ENCODE assay signal across 8 mouse cellular contexts in genomic region chr2:169635428-169635827, GRCm38 (mm10). TPM values are rescaled to one million over a fixed set of nuclear protein-coding genes. Genes with fewer than 3 reads are reported as not detected.
DNase-seq lines count a peak whose midpoint lies in the region; ATAC-seq lines count a peak whose summit lies in the region.

No protein-coding gene starts in this region.

- no peak for ATAC-seq in heart, embryonic 13.5 days (ENCODE audit: extremely low read depth, insufficient number of reproducible peaks, low FRiP score, low TSS enrichment)
- ATAC-seq in embryonic facial prominence, embryonic 14.5 days (ENCODE audit: low read depth): no peak
- ATAC-seq in intestine, embryonic 14.5 days (replicated peaks; ENCODE audit: low FRiP score, low TSS enrichment, low read depth): no peak
- no peak for ATAC-seq in midbrain, embryonic 14.5 days (ENCODE audit: low FRiP score, low TSS enrichment)

- peak overlapping the region; percentile 90 for H3K4me2 ChIP-seq in heart, embryonic 13.5 days
- H3K4me2 ChIP-seq in embryonic facial prominence, embryonic 14.5 days (ENCODE audit: low read depth, low read length): peak overlapping the region; percentile 68
- peak overlapping the region; percentile 62 for H3K4me2 ChIP-seq in intestine, embryonic 14.5 days (ENCODE audit: low read length)
- peak overlapping the region; percentile 93 for H3K4me2 ChIP-seq in midbrain, embryonic 14.5 days (ENCODE audit: low read length)

- no peaks in the 10 kb centered on the region for H3K36me3 ChIP-seq in heart, embryonic 13.5 days
- H3K36me3 ChIP-seq in embryonic facial prominence, embryonic 14.5 days (ENCODE audit: control insufficient read depth, insufficient read depth, low read length): no peaks in the 10 kb centered on the region
- H3K36me3 ChIP-seq in intestine, embryonic 14.5 days (ENCODE audit: control insufficient read depth, insufficient read depth, low read length): no peaks in the 10 kb centered on the region
- no peaks in the 10 kb centered on the region for H3K36me3 ChIP-seq in midbrain, embryonic 14.5 days (ENCODE audit: control insufficient read depth, insufficient read depth, low read length)

- 40% methylated on average over 7 of the region's 7 CpGs for WGBS in heart, embryonic 13.5 days
- 44% methylated on average over 7 of the region's 7 CpGs for WGBS in embryonic facial prominence, embryonic 14.5 days
- WGBS in intestine, embryonic 14.5 days: 16% methylated on average over 7 of the region's 7 CpGs
- 51% methylated on average over 7 of the region's 7 CpGs for WGBS in midbrain, embryonic 14.5 days

- no peaks in the 10 kb centered on the region for H3K27me3 ChIP-seq in heart, embryonic 13.5 days (replicated peaks)
- H3K27me3 ChIP-seq in embryonic facial prominence, embryonic 14.5 days (replicated peaks; ENCODE audit: control insufficient read depth, insufficient read depth, low read length): no peaks in the 10 kb centered on the region
- H3K27me3 ChIP-seq in intestine, embryonic 14.5 days (replicated peaks; ENCODE audit: control insufficient read depth, insufficient read depth, low read length): no peaks in the 10 kb centered on the region
- H3K27me3 ChIP-seq in midbrain, embryonic 14.5 days (ENCODE audit: control insufficient read depth, insufficient read depth, low read length): no peaks in the 10 kb centered on the region

- H3K9ac ChIP-seq in heart, embryonic 13.5 days: peak overlapping the region; percentile 90
- peak overlapping the region; percentile 81 for H3K9ac ChIP-seq in embryonic facial prominence, embryonic 14.5 days (ENCODE audit: low read depth, low read length)
- peak overlapping the region; percentile 99 for H3K9ac ChIP-seq in intestine, embryonic 14.5 days (ENCODE audit: low read length)
- no peak overlapping the region for H3K9ac ChIP-seq in midbrain, embryonic 14.5 days (replicated peaks; ENCODE audit: low read length)

- H3K27ac ChIP-seq in heart, embryonic 13.5 days (replicated peaks): peak overlapping the region; percentile 70
- H3K27ac ChIP-seq in embryonic facial prominence, embryonic 14.5 days (replicated peaks; ENCODE audit: low read depth, low read length): peak overlapping the region; percentile 78
- peak overlapping the region; percentile 95 for H3K27ac ChIP-seq in intestine, embryonic 14.5 days (ENCODE audit: low read depth)
- no peak overlapping the region for H3K27ac ChIP-seq in midbrain, embryonic 14.5 days (replicated peaks; ENCODE audit: low read depth, low read length)

- no peak for DNase-seq in heart, postnatal 4 days
- DNase-seq in embryonic facial prominence, embryonic 14.5 days (ENCODE audit: low spot score): no peak
- no peak for DNase-seq in intestine, embryonic 14.5 days (ENCODE audit: low spot score)
- DNase-seq in midbrain, embryonic 14.5 days: no peak
- DNase-seq in embryo, embryonic 10 days (ENCODE audit: low spot score): no peak
- DNase-seq in gastrocnemius, postnatal 4 days (ENCODE audit: low spot score in 2 of 2): no peak
- no peak for DNase-seq in urinary bladder, postnatal 10 days (ENCODE audit: low spot score)

- H3K9me3 ChIP-seq in heart, embryonic 13.5 days: no peaks in the 10 kb centered on the region
- no peaks in the 10 kb centered on the region for H3K9me3 ChIP-seq in embryonic facial prominence, embryonic 14.5 days (ENCODE audit: control insufficient read depth, low read length)
- H3K9me3 ChIP-seq in intestine, embryonic 14.5 days (ENCODE audit: control insufficient read depth, low read length): no peaks in the 10 kb centered on the region
- no peaks in the 10 kb centered on the region for H3K9me3 ChIP-seq in midbrain, embryonic 14.5 days (ENCODE audit: control insufficient read depth, low read length)

- H3K4me1 ChIP-seq in heart, embryonic 13.5 days: peaks cover 31% of the 10 kb centered on the region
- peaks cover 5% of the 10 kb centered on the region; the same call in 1 of the 2 replicates for H3K4me1 ChIP-seq in embryonic facial prominence, embryonic 14.5 days (ENCODE audit: control insufficient read depth, insufficient read depth, low read length)
- peaks cover 37% of the 10 kb centered on the region for H3K4me1 ChIP-seq in intestine, embryonic 14.5 days (replicated peaks; ENCODE audit: control insufficient read depth, insufficient read depth, low read length)
- peaks cover 7% of the 10 kb centered on the region; the same call in 1 of the 2 replicates for H3K4me1 ChIP-seq in midbrain, embryonic 14.5 days (ENCODE audit: control insufficient read depth, insufficient read depth, low read length)

- H3K4me3 ChIP-seq in heart, embryonic 13.5 days: peak overlapping the region; percentile 76
- peak overlapping the region; percentile 59 for H3K4me3 ChIP-seq in embryonic facial prominence, embryonic 14.5 days (ENCODE audit: low read depth, low read length)
- H3K4me3 ChIP-seq in intestine, embryonic 14.5 days (ENCODE audit: low read depth, low read length): peak overlapping the region; percentile 77
- H3K4me3 ChIP-seq in midbrain, embryonic 14.5 days (replicated peaks; ENCODE audit: low read depth, low read length): peak overlapping the region; percentile 52

RNA-seq across cellular contexts. Expression of gene Tshz2, which starts 2.6 kb away (rescaled TPM):
- 4.0 and 4.1 TPM in 2 replicates for polyA plus RNA-seq in heart, embryonic 13.5 days (2015; fragmentation: Nextera tagmentation; extraction: Ambion mirVana)
- 10 to 100 TPM; 13.9 to 15.0 TPM for total RNA-seq in heart, postnatal 4 days (2021)
- 8.5 and 9.3 TPM in 2 replicates for polyA plus RNA-seq in embryonic facial prominence, embryonic 14.5 days (2014; fragmentation: Nextera tagmentation; extraction: Ambion mirVana)
- 20.3 and 23.6 TPM in 2 replicates for polyA plus RNA-seq in intestine, embryonic 14.5 days (2014; fragmentation: Nextera tagmentation; extraction: Ambion mirVana)
- 13.0 and 13.3 TPM in 2 replicates for polyA plus RNA-seq in midbrain, embryonic 14.5 days (2014; fragmentation: Nextera tagmentation; extraction: Ambion mirVana)
- 10 to 100 TPM; 38.2 to 40.1 TPM for total RNA-seq in gastrocnemius, postnatal 4 days (2021)

RNA-seq across cellular contexts. Expression of gene Gm11011, which starts 47.9 kb away (rescaled TPM):
- not detected in 2 replicates for polyA plus RNA-seq in heart, embryonic 13.5 days (2015; fragmentation: Nextera tagmentation; extraction: Ambion mirVana)
- total RNA-seq in heart, postnatal 4 days (2021): not detected
- not detected in 2 replicates for polyA plus RNA-seq in embryonic facial prominence, embryonic 14.5 days (2014; fragmentation: Nextera tagmentation; extraction: Ambion mirVana)
- not detected in 2 replicates for polyA plus RNA-seq in intestine, embryonic 14.5 days (2014; fragmentation: Nextera tagmentation; extraction: Ambion mirVana)
- not detected in 2 replicates for polyA plus RNA-seq in midbrain, embryonic 14.5 days (2014; fragmentation: Nextera tagmentation; extraction: Ambion mirVana)
- not detected for total RNA-seq in gastrocnemius, postnatal 4 days (2021)
